Mouse (Mus musculus): ENCODE results near the gene Scrn3.

GRCm38 (mm10) chr2:73273249-73274118 is 38.9 kb upstream of the Scrn3 start:
- TF ChIP-seq POLR2A (IDR thresholded peaks at IDR 0.05; ENCODE audit: insufficient read depth, low read depth, low read length) (no peak), CTCF (IDR thresholded peaks at IDR 0.05; ENCODE audit: insufficient read depth, low read depth, low read length) (no peak)

Measured in olfactory bulb, adult 2 months (tissue).